In genomic region chr2:156673307-156673706, GRCm38 (mm10) we compare ENCODE assay signal across 16 mouse cellular contexts. TPM values are rescaled to one million over a fixed set of nuclear protein-coding genes. Genes with fewer than 3 reads are reported as not detected.
DNase-seq lines count a peak whose midpoint lies in the region; ATAC-seq and TF ChIP-seq lines count a peak whose summit lies in the region.
"Had no signal": no experiment of that assay in that cellular context is flagged by ENCODE, and none has a peak within 500 bp of the region (broad histone marks: within the 10 kb centered on the region; RNA-seq: fewer than 3 reads in every experiment).

No protein-coding gene starts in this region.

- no peaks in the 10 kb centered on the region for H3K4me1 ChIP-seq in intestine, embryonic 16.5 days (ENCODE audit: control insufficient read depth, insufficient read depth, low read length)
- H3K4me1 ChIP-seq: embryonic facial prominence, embryonic 10.5 days; limb, embryonic 12.5 days had no signal

- H3K4me2 ChIP-seq in intestine, embryonic 16.5 days (ENCODE audit: low read depth, low read length), result no peak overlapping the region
- H3K4me2 ChIP-seq: limb, embryonic 12.5 days; neural tube, embryonic 12.5 days had no signal

- peak overlapping the region; percentile 65; the same call in 1 of the 2 replicates for H3K27ac ChIP-seq in layer of hippocampus, adult 2 months
- no peak overlapping the region for H3K27ac ChIP-seq in intestine, embryonic 16.5 days (ENCODE audit: low read length)
- H3K27ac ChIP-seq: embryonic facial prominence, embryonic 10.5 days; hindbrain, postnatal 0 days; limb, embryonic 12.5 days; neural tube, embryonic 12.5 days had no signal

- H3K27me3 ChIP-seq in intestine, embryonic 16.5 days (replicated peaks; ENCODE audit: control insufficient read depth, insufficient read depth, low read length), result no peaks in the 10 kb centered on the region
- H3K27me3 ChIP-seq: limb, embryonic 12.5 days; neural tube, embryonic 12.5 days had no signal

- no peaks in the 10 kb centered on the region for H3K36me3 ChIP-seq in intestine, embryonic 16.5 days (ENCODE audit: control insufficient read depth, insufficient read depth, low read length)
- H3K36me3 ChIP-seq: embryonic facial prominence, embryonic 10.5 days; limb, embryonic 12.5 days; neural tube, embryonic 12.5 days had no signal

- H3K4me3 ChIP-seq in layer of hippocampus, adult 2 months, result no peak overlapping the region
- no peak overlapping the region for H3K4me3 ChIP-seq in intestine, embryonic 16.5 days (ENCODE audit: low read length)
- H3K4me3 ChIP-seq: embryonic facial prominence, embryonic 10.5 days; limb, embryonic 12.5 days; neural tube, embryonic 12.5 days had no signal

- DNase-seq in brain, adult 2 months (ENCODE audit: low read depth, low spot score), result peak; percentile 95
- DNase-seq in brain, embryonic 14.5 days (ENCODE audit: low read depth), result peak; percentile 84
- peak; percentile 67 to 87 for DNase-seq in layer of hippocampus, adult 2 months (ENCODE audit: low spot score in 2 of 2)
- peak; percentile 80 to 86 for DNase-seq in left cerebral cortex, postnatal 36 days (ENCODE audit: low spot score in 2 of 2)
- DNase-seq in urinary bladder, postnatal 10 days (ENCODE audit: low spot score), result no peak
- DNase-seq: heart, adult 11 months; heart, postnatal 10 days; liver, postnatal 0 days; thymus, postnatal 4 days had no signal

- ATAC-seq in intestine, embryonic 16.5 days, result no peak
- no peak for ATAC-seq in erythroid progenitor cell, adult 5-6 weeks (replicated peaks; ENCODE audit: low FRiP score, poor library complexity, severe bottlenecking)
- ATAC-seq: hindbrain, postnatal 0 days; liver, postnatal 0 days; midbrain, embryonic 16.5 days had no signal

- TF ChIP-seq CTCF in brain, embryonic 14.5 days (IDR thresholded peaks at IDR 0.05; ENCODE audit: borderline replicate concordance, extremely low read depth, insufficient read depth, insufficient read length), result no peak
- no peak for TF ChIP-seq CTCF in layer of hippocampus, adult 2 months (conservative IDR thresholded peaks at IDR 0.05)

- WGBS in intestine, embryonic 16.5 days, result 83% methylated on average over 10 of the region's 10 CpGs

- no peaks in the 10 kb centered on the region for H3K9me3 ChIP-seq in intestine, embryonic 16.5 days (ENCODE audit: control insufficient read depth, low read length)
- H3K9me3 ChIP-seq: embryonic facial prominence, embryonic 10.5 days; limb, embryonic 12.5 days; neural tube, embryonic 12.5 days had no signal

- no peak overlapping the region for H3K9ac ChIP-seq in intestine, embryonic 16.5 days (ENCODE audit: low read depth, low read length)
- H3K9ac ChIP-seq: limb, embryonic 12.5 days; liver, postnatal 0 days; neural tube, embryonic 12.5 days had no signal

- intact Hi-C loops in left cerebral cortex, postnatal 36 days (cut with DNase I), result no loop called here

- no peak for TF ChIP-seq POLR2A in brain, embryonic 14.5 days (IDR thresholded peaks at IDR 0.05; ENCODE audit: borderline replicate concordance, extremely low read depth, insufficient read depth, insufficient read length, poor library complexity, severe bottlenecking)

RNA-seq across cellular contexts. Expression of gene Dlgap4, which starts 59.8 kb away (rescaled TPM):
- 344 and 397 TPM in 2 replicates for polyA plus RNA-seq in brain, embryonic 14.5 days (2012; rRNA removed)
- 100 to 1,000 TPM; 194 to 198 TPM for total RNA-seq in layer of hippocampus, adult 2 months (2021)
- total RNA-seq in left cerebral cortex, postnatal 36 days (2021), result 100 to 1,000 TPM; 224 to 241 TPM
- 51.2 and 52.6 TPM in 2 replicates for polyA plus RNA-seq in intestine, embryonic 16.5 days (2015; fragmentation: Nextera tagmentation; extraction: Ambion mirVana)
- 8.0 and 10.1 TPM in 2 replicates for total RNA-seq in erythroid progenitor cell, adult 5-6 weeks (2015; ENCODE audit: low replicate concordance)
- 3.0 and 3.5 TPM in 2 replicates for total RNA-seq in erythroid progenitor cell, adult 5-6 weeks (2017; ENCODE audit: low replicate concordance)

Comparison
In these comparisons a context has a peak if more than half of its experiments do, and no peak if none do; other contexts are left out.
1. RNA of gene Dlgap4, which starts 59.8 kb away (total RNA-seq): 224 to 241 TPM in left cerebral cortex, postnatal 36 days and 194 to 198 TPM in layer of hippocampus, adult 2 months; 3.0 to 10.1 TPM in erythroid progenitor cell, adult 5-6 weeks; every median in the first group is over 10 times any median in the second.